Mouse (Mus musculus): ENCODE results near the gene 1110065P20Rik. TPM values are rescaled to one million over a fixed set of nuclear protein-coding genes. Genes with fewer than 3 reads are reported as not detected.

The 1110065P20Rik gene
- 60.0 and 62.7 TPM in 2 replicates for polyA plus RNA-seq (2014; fragmentation: Nextera tagmentation; extraction: Ambion mirVana)

- under 1% methylated on average over 75 of the region's 75 CpGs for WGBS
- H3K27ac ChIP-seq (ENCODE audit: low read depth): peak within 1 kb of the TSS; percentile 92
These were observed at the start of gene 1110065P20Rik for GRCm38 (mm10) chr4:124850933-124851658. 1110065P20Rik (minus strand) TSS chr4:124851196.

GRCm38 (mm10) chr4:124899906-124900305 lies 48.9 kb upstream of the 1110065P20Rik start:
- TF ChIP-seq CTCF (IDR thresholded peaks at IDR 0.05; ENCODE audit: low read depth): no peak
- no peaks in the 10 kb centered on the region for H3K36me3 ChIP-seq (ENCODE audit: insufficient read depth)
- DNase-seq (no peak), ATAC-seq (ENCODE audit: insufficient read depth) (no peak)
- no peaks in the 10 kb centered on the region for H3K4me1 ChIP-seq (ENCODE audit: insufficient read depth)
- no peak overlapping the region for H3K4me2 ChIP-seq
- H3K27ac ChIP-seq (ENCODE audit: low read depth): no peak overlapping the region
- no peak overlapping the region for H3K4me3 ChIP-seq (ENCODE audit: low read depth, low read length)
- peaks cover 23% of the 10 kb centered on the region for H3K27me3 ChIP-seq (ENCODE audit: insufficient read depth, low read length)
- no peak overlapping the region for H3K9ac ChIP-seq
- H3K9me3 ChIP-seq (ENCODE audit: low read depth, low read length): no peaks in the 10 kb centered on the region
- WGBS: 44% methylated on average over 5 of the region's 5 CpGs

More at GRCm38 (mm10) chr4:124850933-124851658, at the start of gene 1110065P20Rik:
- DNase-seq: peak; percentile 80
- ATAC-seq (ENCODE audit: insufficient read depth): peak; percentile 48
- H3K4me1 ChIP-seq (ENCODE audit: insufficient read depth): peaks cover 4% of the 10 kb centered on the region; the same call in 1 of the 2 replicates
- no peak for TF ChIP-seq CTCF (IDR thresholded peaks at IDR 0.05; ENCODE audit: low read depth)
- H3K9me3 ChIP-seq (ENCODE audit: low read depth, low read length): no peaks in the 10 kb centered on the region
- peak within 1 kb of the TSS; percentile 96 for H3K4me3 ChIP-seq (ENCODE audit: low read depth, low read length)
- H3K4me2 ChIP-seq: peak within 1 kb of the TSS; percentile 93
- H3K9ac ChIP-seq: peak within 1 kb of the TSS; percentile 84
- no peaks in the 10 kb centered on the region for H3K27me3 ChIP-seq (ENCODE audit: insufficient read depth, low read length)
- H3K36me3 ChIP-seq (ENCODE audit: insufficient read depth): peaks cover 34% of the 10 kb centered on the region

- H3K27me3 ChIP-seq (ENCODE audit: insufficient read depth, low read length): peaks cover 38% of the 10 kb centered on the region
- 54% methylated on average over 10 of the region's 10 CpGs for WGBS
- TF ChIP-seq CTCF (IDR thresholded peaks at IDR 0.05; ENCODE audit: low read depth): no peak
These were observed 47.4 kb upstream of the 1110065P20Rik start for GRCm38 (mm10) chr4:124898428-124898827.

GRCm38 (mm10) chr4:124894508-124895428 lies 43.8 kb upstream of the 1110065P20Rik start:
- H3K36me3 ChIP-seq (ENCODE audit: insufficient read depth): no peaks in the 10 kb centered on the region
- H3K9me3 ChIP-seq (ENCODE audit: low read depth, low read length): no peaks in the 10 kb centered on the region
- DNase-seq (peak; percentile 20), ATAC-seq (ENCODE audit: insufficient read depth) (no peak)
- peak overlapping the region; percentile 62 for H3K4me2 ChIP-seq
- no peak overlapping the region for H3K27ac ChIP-seq (ENCODE audit: low read depth)
- no peaks in the 10 kb centered on the region for H3K4me1 ChIP-seq (ENCODE audit: insufficient read depth)
- no peak overlapping the region for H3K9ac ChIP-seq
- H3K4me3 ChIP-seq (ENCODE audit: low read depth, low read length): peak overlapping the region; percentile 35
- 2% methylated on average over 83 of the region's 83 CpGs for WGBS
- peaks cover 61% of the 10 kb centered on the region for H3K27me3 ChIP-seq (ENCODE audit: insufficient read depth, low read length)
- TF ChIP-seq CTCF (IDR thresholded peaks at IDR 0.05; ENCODE audit: low read depth): no peak

More at GRCm38 (mm10) chr4:124898428-124898827, 47.4 kb upstream of the 1110065P20Rik start:
- H3K9me3 ChIP-seq (ENCODE audit: low read depth, low read length): no peaks in the 10 kb centered on the region
- no peak overlapping the region for H3K4me3 ChIP-seq (ENCODE audit: low read depth, low read length)
- no peak for ATAC-seq (ENCODE audit: insufficient read depth)
- H3K36me3 ChIP-seq (ENCODE audit: insufficient read depth): no peaks in the 10 kb centered on the region
- no peak overlapping the region for H3K9ac ChIP-seq
- DNase-seq: no peak
- H3K4me2 ChIP-seq: no peak overlapping the region
- H3K27ac ChIP-seq (ENCODE audit: low read depth): no peak overlapping the region
- H3K4me1 ChIP-seq (ENCODE audit: insufficient read depth): no peaks in the 10 kb centered on the region

GRCm38 (mm10) chr4:124893769-124894168 lies 42.8 kb upstream of the 1110065P20Rik start:
- 37% methylated on average over 6 of the region's 6 CpGs for WGBS
- ATAC-seq (ENCODE audit: insufficient read depth): no peak
- Histone ChIP-seq H3K9me3 (ENCODE audit: low read depth, low read length) (no peaks in the 10 kb centered on the region), H3K27ac (ENCODE audit: low read depth) (no peak overlapping the region), H3K4me1 (ENCODE audit: insufficient read depth) (no peaks in the 10 kb centered on the region), H3K4me3 (ENCODE audit: low read depth, low read length) (no peak overlapping the region), H3K27me3 (ENCODE audit: insufficient read depth, low read length) (peaks cover 56% of the 10 kb centered on the region), H3K9ac (no peak overlapping the region), H3K36me3 (ENCODE audit: insufficient read depth) (no peaks in the 10 kb centered on the region), H3K4me2 (no peak overlapping the region)
- TF ChIP-seq CTCF (IDR thresholded peaks at IDR 0.05; ENCODE audit: low read depth): no peak
- DNase-seq: no peak

- H3K4me2 ChIP-seq: no peak overlapping the region
- H3K36me3 ChIP-seq (ENCODE audit: insufficient read depth): no peaks in the 10 kb centered on the region
- no peak for DNase-seq
- TF ChIP-seq CTCF (IDR thresholded peaks at IDR 0.05; ENCODE audit: low read depth): no peak
- peaks cover 56% of the 10 kb centered on the region for H3K27me3 ChIP-seq (ENCODE audit: insufficient read depth, low read length)
- H3K27ac ChIP-seq (ENCODE audit: low read depth): no peak overlapping the region
- no peaks in the 10 kb centered on the region for H3K9me3 ChIP-seq (ENCODE audit: low read depth, low read length)
- ATAC-seq (ENCODE audit: insufficient read depth): no peak
- WGBS: 69% methylated on average over 5 of the region's 5 CpGs
- H3K4me1 ChIP-seq (ENCODE audit: insufficient read depth): no peaks in the 10 kb centered on the region
- no peak overlapping the region for H3K4me3 ChIP-seq (ENCODE audit: low read depth, low read length)
- H3K9ac ChIP-seq: no peak overlapping the region
These were observed 39.8 kb upstream of the 1110065P20Rik start for GRCm38 (mm10) chr4:124890831-124891230.

GRCm38 (mm10) chr4:124889935-124890334 lies 38.9 kb upstream of the 1110065P20Rik start:
- ATAC-seq (ENCODE audit: insufficient read depth) (no peak), DNase-seq (no peak)
- Histone ChIP-seq H3K27ac (ENCODE audit: low read depth) (no peak overlapping the region), H3K27me3 (ENCODE audit: insufficient read depth, low read length) (peaks cover 53% of the 10 kb centered on the region), H3K4me2 (no peak overlapping the region), H3K9me3 (ENCODE audit: low read depth, low read length) (no peaks in the 10 kb centered on the region), H3K4me1 (ENCODE audit: insufficient read depth) (no peaks in the 10 kb centered on the region), H3K36me3 (ENCODE audit: insufficient read depth) (no peaks in the 10 kb centered on the region), H3K9ac (no peak overlapping the region), H3K4me3 (ENCODE audit: low read depth, low read length) (no peak overlapping the region)
- 77% methylated on average over 2 of the region's 2 CpGs for WGBS
- no peak for TF ChIP-seq CTCF (IDR thresholded peaks at IDR 0.05; ENCODE audit: low read depth)
